Mouse (Mus musculus) heart, postnatal 10 days (tissue): ENCODE data around the gene Fgl2. TPM values are rescaled to one million over a fixed set of nuclear protein-coding genes. Genes with fewer than 3 reads are reported as not detected.
"Not testable (repeated sequence)": the region's sequence is repeated elsewhere in the genome, so short reads cannot be mapped to it uniquely, and the experiment has no call there.

ENCODE experiments used
- DNase-seq, 2 experiments: peaks; one replicate each; pipeline ENCODE4 v3.0.0; 2021
- intact Hi-C: fragments of 180-260 bp; cut with DNase I; formaldehyde crosslinking; loops from one replicate; pipeline ENCODE4 v1.15.1; 2025
- total RNA-seq, 2 experiments: library from RNA; stranded (reverse); gene quantifications; 2 replicates each; pipeline ENCODE4 v1.2.3; 2021

Fgl2 gene
- 10 to 100 TPM; 43.8 to 49.0 TPM for total RNA-seq

DNA sequence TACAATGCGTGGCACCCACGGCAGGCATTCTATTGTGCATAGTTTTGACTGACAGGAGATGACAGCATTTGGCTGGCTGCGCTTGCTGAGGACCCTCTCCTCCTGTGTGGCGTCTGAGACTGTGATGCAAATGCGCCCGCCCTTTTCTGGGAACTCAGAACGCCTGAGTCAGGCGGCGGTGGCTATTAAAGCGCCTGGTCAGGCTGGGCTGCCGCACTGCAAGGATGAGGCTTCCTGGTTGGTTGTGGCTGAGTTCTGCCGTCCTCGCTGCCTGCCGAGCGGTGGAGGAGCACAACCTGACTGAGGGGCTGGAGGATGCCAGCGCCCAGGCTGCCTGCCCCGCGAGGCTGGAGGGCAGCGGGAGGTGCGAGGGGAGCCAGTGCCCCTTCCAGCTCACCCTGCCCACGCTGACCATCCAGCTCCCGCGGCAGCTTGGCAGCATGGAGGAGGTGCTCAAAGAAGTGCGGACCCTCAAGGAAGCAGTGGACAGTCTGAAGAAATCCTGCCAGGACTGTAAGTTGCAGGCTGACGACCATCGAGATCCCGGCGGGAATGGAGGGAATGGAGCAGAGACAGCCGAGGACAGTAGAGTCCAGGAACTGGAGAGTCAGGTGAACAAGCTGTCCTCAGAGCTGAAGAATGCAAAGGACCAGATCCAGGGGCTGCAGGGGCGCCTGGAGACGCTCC lies at the start of gene Fgl2:
Fgl2 (plus strand) TSS at position 150 of the 687 bp plus-strand sequence.
- intact Hi-C loops = loop anchor here (5.0 kb wide), 1 partner anchor 40 kb away; no protein-coding TSS in a partner anchor
- peak; percentile 77 to 81 for DNase-seq

DNA sequence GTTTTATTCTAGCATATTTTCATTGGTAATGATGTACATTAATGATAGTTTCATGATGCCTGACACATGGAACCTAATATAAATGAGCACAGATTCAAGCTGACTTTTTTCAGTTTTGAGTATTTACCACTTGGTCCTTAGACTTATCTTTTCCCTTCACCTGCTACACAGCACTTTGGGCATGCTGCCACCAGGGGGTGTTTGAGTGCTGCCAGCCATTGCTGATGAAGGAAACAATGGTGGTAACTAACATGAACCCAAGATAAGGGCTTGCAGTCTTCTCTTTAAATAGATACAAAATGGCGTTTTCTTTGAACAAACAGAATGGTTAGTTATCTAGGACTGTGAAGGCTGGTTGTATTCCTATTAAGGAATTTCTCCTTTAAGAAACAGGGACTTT lies 45.9 kb upstream of the Fgl2 start:
- intact Hi-C loops = loop anchor here (2.0 to 10.0 kb wide), 2 partner anchors 96 to 318 kb away; partner anchors contain the start of genes Armc10 and Fbxl13
- DNase-seq = peak; percentile 76 to 78

DNA sequence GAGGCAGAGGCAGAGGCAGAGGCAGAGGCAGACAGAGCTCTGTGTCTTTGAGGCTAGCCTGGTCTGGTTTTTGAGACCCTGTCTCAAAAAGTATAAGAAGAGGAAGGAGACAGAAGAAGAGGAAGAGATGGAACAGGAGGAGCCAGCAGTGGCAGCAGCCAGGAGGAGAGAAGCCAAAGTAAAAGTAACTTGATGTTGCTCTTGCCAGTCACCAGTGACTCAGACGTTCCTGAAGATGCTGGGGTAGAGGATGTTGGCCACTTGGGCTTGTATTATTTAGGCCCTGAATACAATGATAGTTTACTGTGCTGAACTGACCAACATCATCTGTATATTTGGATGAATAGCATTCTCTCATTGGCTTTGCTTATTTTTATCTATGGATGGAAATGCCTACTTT lies 43.9 kb upstream of the Fgl2 start:
- intact Hi-C loops = loop anchor here (10.0 kb wide), 1 partner anchor 316 kb away; the partner anchor contains the start of genes Armc10 and Fbxl13
- peak; percentile 20 to 24 for DNase-seq

DNA sequence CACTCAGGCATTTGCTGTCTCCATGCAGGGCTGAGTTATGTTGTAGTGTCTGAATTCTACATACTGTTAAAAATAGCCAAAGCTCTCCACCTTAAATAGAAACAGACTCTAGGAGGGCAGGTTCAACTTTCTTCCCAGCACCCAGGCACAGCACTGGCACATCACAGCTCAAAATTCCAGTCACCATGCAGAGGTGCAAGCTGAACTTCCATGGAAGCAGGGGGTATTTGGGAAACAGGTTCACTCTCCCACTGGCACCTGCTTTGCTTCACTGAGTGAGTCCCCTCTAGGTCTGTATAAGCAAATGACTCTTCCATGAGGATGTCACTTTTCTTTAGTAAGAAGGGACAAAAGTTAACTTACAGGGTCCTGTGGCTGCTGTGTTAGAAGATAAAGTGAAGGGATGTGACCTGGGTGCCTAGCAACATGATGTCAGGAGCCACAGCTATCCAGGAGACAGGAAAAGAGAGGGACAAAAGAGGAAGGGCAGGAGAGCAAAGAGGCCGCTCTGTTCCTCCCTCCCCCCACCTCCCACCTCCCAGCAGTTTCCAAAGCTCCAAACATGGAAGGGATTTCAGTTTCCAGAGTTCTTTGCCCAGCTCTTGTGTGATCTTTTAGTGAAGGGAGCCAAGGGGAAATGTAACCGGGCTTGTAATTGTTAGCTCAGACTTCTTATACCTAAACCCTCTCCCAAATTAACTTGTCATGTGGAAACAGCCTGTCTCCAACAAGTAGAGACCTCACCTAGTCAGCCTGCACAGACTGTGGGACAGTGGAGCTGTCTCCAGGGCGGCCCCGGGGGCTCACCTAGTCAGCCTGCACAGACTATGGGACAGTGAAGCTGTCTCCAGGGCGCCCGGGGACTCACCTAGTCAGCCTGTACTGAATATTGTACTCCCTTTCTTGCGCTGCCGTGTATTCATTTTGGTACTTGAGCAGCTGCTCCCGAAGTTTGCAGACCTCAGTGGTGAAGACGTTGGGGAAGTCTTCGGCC lies 42.5 kb upstream of the Fgl2 start:
- peak; percentile 63 to 65 for DNase-seq
- intact Hi-C loops = loop anchor here (5.0 to 10.0 kb wide), 2 partner anchors 42 to 315 kb away; partner anchors contain the start of genes Armc10, Fbxl13 and Fgl2

DNA sequence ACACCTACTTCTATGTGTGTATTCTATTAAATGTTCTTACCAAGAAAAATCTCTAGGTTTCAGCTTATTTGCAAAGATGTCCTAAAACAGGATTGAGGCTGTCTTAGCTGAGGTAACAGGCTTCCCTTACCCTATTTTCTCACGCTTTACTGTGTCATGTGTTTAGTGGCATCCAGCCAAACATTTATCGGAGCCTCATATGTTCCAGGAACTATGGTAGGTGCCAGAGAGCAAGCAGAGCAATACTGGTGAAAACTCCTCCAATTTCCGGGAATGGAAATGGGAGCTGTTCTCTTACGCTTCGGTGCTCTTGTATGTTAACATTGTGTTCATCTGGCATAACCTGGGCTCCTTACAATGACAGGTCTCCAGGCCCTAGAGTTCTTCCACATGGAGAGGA lies 40.8 kb upstream of the Fgl2 start:
- intact Hi-C loops = loop anchor here (5.0 kb wide), 1 partner anchor 41 kb away; the partner anchor contains the start of gene Fgl2

DNA sequence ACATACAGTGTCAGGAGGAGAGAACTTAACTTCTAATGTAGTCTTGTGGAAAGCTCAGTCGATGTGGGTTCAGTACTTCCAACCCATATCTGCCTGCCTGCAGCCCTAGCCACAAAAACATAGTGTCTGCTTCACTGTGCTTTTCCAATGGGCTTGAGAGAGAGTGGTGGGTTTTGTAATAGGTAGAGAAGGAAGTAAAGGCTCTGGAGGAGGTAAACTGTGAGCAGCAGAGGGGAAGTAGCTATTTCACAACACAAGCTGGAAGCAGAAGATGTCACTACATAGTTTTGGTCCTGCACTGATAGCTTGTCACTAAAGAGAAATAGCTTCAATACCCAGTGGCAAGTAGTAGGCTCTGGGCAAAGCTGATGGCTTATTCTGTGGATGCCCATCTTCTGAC lies 40.3 kb upstream of the Fgl2 start:
- intact Hi-C loops = loop anchor here (5.0 kb wide), 1 partner anchor 40 kb away; the partner anchor contains the start of gene Fgl2
- DNase-seq = no peak

More for the DNA sequence above, 40.8 kb upstream of the Fgl2 start:
- peak; percentile 66 to 69 for DNase-seq

DNA sequence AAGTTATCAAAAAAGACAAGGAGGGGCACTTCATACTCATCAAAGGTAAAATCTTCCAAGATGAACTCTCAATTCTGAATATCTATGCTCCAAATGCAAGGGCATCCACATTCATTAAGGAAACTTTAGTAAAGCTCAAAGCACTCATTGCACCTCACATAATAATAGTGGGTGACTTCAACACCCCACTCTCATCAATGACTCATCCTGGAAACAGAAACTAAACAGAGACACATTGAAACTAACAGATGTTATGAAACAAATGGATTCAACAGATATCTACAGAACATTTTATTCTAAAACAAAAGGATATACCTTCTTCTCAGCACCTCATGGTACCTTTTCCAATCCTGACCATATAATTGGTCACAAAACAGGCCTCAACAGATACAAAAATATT lies 30.2 kb upstream of the Fgl2 start:
- intact Hi-C loops, DNase-seq: not testable (repeated sequence)

DNA sequence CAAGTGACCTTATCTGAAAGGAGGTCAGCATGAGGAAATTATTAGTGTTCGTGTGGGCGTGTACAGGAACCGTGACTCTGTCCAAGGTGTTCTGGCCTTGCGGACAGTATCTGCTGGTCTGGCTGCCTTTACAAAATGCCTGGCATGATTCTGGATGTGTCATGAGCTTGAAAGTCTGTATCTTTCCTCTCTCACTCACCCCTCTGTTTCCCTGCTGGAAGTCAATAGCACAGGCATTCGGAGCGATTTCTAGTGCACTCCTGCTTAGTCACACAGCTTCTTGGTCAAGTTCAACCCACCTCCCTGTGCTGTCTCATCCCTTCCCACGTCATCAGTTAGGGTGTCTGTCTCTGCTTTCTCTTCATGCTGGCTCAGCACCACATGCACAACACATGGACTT lies 24.1 kb upstream of the Fgl2 start:
- peak; percentile 42 to 43 for DNase-seq
- intact Hi-C loops = no loop called here

DNA sequence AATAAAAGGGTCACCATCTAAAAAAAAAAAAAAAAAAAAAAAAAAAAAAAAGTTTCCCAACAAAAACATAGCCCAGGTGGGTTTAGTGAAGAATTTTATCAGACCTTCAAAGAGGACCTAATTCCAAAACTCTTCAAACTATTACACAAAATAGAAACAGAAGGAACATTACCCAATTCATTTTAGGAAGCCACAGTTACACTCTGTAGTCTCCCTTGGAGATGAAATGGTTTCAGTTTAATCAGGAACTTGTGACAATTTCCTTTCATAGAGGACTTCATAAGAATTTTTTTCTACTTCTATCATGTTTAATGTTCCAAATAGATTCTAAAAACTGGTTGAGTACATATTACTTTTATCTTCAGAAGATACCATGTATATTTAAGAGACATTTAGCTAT lies 20.8 kb upstream of the Fgl2 start:
- intact Hi-C loops = no loop called here

DNA sequence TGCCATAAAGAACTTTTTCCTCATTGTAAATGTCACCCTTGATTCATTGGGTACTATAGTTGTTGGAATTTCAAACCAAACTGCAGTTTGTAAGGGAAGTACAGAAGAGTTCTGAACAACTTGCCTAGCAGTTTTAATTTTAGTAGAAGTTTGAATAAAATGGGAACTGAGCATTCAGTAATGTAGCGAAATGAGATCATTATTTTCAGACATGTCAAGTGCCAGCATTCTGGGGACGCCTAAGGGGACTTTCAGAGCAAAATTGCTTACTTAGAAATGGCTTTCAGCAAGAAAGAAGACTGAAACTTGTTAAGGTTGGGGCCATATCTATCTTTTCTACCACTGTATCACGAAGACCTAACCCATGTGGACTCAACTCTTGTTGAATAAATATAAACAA lies 13.8 kb upstream of the Fgl2 start:
- intact Hi-C loops = no loop called here

More for the DNA sequence above, 20.8 kb upstream of the Fgl2 start:
- no peak for DNase-seq

DNA sequence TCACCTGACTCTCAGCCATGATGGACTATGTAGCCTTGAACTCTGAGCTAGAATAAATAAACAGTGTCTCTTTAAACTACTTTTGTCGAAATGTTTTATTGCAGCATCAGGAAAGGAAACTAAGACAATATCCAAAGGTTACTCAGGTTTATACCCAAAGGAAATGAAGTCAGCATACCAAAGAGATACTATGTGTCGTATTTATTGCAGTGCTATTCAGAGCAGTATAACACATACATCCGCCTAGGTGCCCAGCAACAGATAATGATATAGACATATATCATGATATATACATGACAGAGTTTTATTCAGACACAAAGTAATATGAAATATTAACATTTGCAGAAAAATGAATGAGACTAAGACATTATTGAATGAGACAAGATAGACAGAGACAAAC lies 9.1 kb upstream of the Fgl2 start:
- DNase-seq = no peak
- intact Hi-C loops = no loop called here

More for the DNA sequence above, 13.8 kb upstream of the Fgl2 start:
- no peak for DNase-seq

DNA sequence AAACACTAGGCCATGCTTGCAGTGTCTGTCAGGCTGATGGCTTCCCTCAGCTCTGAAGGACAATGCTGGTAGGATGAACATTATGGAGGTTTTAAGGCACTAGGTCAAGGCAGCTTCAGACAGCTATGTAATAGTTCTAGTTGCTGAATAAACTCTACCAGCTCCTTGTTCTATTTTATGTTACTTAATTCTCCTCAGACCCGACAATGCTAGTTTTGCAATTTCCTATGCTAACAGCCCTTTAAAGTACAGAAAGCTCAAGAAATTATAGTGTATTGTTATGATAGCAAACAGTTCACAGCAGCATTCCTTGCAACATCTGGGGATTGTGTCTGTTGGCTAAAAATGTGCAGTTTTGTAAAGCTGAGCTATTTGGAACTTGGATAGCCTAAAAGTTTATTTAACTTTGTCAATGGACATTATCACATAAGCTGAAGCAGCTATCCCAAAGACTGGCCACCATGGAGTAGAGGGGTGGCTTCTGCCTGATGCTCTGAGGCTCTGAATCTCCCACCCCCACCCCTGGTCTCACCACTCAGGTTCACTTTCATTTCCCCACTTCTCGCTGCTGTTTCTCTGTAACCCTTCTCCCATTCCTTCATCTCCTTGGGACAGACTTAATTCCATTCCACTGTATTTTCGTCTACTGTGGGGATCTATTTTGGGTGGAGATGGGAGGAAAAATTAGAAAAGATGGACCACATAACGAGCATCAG lies 5.9 kb upstream of the Fgl2 start:
- intact Hi-C loops = no loop called here

DNA sequence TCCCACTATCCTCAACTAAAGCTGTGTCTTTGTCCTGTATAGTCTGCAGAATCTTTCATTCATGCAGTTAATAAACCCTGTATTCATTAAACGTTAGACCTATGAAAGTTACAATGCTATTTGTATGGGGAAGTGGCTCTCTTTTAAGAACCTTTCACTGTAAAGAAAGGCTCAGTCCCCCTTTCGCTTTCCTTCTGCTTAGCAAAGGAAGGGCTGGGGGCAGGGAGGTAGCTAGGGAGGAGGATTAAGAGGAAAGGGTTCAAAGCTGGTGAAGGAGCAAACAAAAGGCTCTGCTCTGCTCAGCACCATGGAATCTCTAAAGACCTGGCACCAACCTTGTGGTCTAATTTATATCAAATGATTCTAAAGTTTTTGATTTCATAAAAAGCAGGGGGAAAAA lies 4.9 kb upstream of the Fgl2 start:
- no peak for DNase-seq
- intact Hi-C loops = no loop called here

More for the DNA sequence above, 5.9 kb upstream of the Fgl2 start:
- no peak for DNase-seq

DNA sequence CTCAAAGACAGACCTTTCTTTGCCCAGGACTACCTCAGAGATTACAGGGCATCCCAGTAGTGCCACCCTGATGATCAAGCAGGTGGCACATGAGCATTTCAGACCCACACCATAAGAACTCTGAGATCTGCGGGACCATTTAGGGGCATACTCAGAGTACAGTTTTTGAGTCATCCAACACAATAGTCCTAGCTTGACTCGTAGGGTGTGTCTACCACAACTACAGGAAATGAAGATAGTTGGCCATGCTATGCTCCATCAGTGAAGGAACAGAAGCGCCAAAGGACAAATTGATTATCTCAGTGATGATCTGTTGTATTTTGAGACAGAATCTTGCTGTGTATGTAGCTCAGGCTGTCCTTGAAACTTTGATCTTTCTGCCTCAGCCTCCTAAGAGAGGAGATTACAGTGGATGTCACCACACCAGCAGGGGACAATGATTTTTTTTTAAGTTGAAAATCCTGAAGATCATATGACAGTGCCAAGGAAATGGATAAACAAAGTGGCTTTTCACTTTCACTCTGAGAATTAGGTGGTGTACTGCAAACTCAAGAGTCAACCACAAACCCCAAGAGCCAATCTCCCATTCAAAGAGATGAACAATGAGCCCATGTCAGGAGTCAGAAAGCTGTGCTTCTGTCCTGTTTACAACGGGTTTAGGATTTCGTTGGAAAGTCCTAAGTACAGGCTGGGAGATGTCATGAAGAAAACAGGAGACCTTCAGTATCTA lies 2.1 kb upstream of the Fgl2 start:
- intact Hi-C loops = loop anchor here (5.0 kb wide), 1 partner anchor 38 kb away; no protein-coding TSS in a partner anchor
- DNase-seq = no peak

DNA sequence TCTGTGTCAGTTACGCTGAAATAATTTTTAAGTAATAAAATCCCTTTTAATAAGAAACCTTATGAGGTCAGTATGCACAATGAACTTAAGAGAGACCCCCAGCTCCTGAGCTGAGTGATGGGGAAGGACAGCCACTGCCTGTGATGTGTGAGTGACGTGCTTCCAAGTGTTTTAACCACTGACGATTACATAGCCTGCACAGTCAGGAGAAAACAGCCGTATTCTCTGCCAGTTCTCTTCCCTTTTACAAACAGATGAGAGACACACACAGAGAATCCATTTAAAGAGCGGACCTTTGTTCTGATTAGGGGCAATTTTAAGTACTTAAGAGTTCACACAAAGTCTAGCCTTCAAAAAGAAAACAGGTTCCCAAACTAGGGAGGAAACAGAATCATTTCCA lies 522 bp upstream of the Fgl2 start:
- intact Hi-C loops = loop anchor here (5.0 kb wide), 1 partner anchor 40 kb away; no protein-coding TSS in a partner anchor
- DNase-seq = no peak

DNA sequence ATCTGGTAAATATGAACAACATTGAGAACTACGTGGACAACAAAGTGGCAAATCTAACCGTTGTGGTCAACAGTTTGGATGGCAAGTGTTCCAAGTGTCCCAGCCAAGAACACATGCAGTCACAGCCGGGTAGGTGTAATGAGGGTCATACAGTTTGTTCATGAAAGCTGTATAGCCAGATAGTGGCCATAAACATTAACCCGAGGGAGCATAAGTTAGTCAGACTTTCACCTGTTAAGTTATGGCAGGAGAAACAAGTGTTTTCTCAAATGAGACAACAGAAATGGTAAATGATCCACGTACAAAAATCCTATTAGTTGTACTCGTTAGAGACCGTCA lies 707 bp downstream of the Fgl2 start:
- intact Hi-C loops = loop anchor here (5.0 kb wide), 1 partner anchor 41 kb away; no protein-coding TSS in a partner anchor
- no peak for DNase-seq

DNA sequence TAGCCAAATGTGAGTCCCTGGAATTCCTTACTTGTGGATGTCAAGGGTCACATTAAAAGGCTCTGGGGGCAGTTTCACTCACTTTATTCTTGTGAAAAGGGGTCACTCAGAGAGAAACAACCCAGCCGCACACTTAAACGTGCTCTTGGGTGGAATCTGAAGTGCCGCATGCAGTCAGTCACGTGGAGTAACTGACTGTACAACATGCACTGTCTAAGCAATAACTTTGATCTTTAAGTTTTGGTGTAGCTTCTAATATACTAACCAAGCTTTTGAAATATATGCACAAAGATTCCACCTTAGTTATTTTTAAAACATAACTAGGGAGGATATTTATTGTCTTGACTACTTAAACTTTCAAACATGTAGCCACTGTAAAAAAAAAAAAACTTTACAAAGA lies 4.5 kb downstream of the Fgl2 start:
- intact Hi-C loops = no loop called here
- DNase-seq = no peak

DNA sequence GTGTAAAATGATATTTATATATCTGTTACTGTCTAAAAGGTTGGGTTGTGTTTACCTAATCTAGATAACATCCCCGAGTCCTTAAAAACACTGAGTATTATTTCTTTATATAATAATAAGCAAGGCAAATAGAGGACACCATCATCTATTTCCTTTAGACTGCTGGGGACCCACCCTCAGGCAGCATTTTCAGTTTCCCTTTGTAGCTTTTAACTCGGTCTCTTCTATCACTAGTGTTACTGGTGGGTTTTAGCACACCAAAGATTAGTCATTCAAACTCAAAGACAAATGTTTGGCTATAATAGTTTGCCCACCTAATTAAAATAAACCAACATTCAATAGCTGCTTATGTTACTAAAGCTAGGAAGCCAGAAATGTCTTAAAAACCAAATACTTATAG lies 6.0 kb downstream of the Fgl2 start:
- intact Hi-C loops = no loop called here
- no peak for DNase-seq

DNA sequence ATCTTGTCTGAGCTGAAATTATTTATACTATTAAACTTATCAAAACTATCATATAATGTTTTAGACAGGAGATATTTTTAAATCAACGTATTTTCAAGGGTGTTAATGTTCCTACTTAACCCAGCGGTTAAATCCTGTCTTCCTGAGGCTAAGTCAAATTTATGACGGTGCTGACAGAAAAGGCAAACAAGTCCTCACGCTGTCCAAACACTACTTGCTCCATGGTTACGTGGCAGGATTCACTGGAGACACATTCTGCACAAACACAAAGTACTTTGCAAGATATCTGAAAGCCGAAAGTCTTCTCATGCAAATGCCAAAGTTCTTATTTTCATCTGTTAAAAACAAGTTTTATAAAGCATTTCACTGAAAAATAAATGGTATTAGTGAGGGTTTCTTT lies 9.5 kb downstream of the Fgl2 start:
- intact Hi-C loops = no loop called here
- DNase-seq = no peak

DNA sequence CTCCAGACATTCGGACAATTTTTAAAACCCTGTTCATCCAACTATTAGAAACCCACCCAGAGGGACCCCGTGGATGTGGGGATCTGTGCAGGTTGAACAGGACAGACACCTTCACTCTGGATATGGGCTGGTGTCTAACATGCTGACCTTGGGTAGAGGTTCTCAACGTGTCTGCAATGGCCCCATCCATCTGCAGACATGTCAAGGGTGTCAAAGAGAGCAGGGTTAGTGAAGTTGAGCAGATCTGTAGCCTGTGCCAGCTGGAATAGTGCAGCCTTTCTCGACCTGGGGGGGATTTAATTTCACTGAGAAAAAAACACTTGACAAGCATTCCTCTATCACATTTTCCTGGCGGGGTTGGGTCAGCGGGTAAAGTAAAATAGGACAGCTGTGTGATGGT lies 10.2 kb downstream of the Fgl2 start:
- intact Hi-C loops = no loop called here
- no peak for DNase-seq
